Comparison of ENCODE assay signal across 13 mouse cellular contexts in genomic region chr2:100252006-100252405, GRCm38 (mm10).
DNase-seq lines count a peak whose midpoint lies in the region.
"Had no signal": no experiment of that assay in that cellular context is flagged by ENCODE, and none has a peak within 500 bp of the region (broad histone marks: within the 10 kb centered on the region; RNA-seq: fewer than 3 reads in every experiment).

No protein-coding gene starts in this region.

- DNase-seq in cerebellum, postnatal 10 days: peak; percentile 81 to 84
- no peak for DNase-seq in cerebellum, adult 11-12 months
- peak; percentile 8 for DNase-seq in kidney, postnatal 10 days
- no peak for DNase-seq in kidney, adult 9 months
- DNase-seq in retina, postnatal 1 day: peak; percentile 1
- DNase-seq in retina, embryonic 14.5 days (ENCODE audit: low spot score): no peak
- peak; percentile 18 for DNase-seq in right cerebral cortex, postnatal 4 days
- no peak for DNase-seq in urinary bladder, postnatal 10 days (ENCODE audit: low spot score)
- DNase-seq: heart, postnatal 36 days; kidney, adult 11 months; kidney, postnatal 14 days; liver, embryonic 13.5 days; midbrain, embryonic 14.5 days had no signal

Comparison
In these comparisons a context has a peak if more than half of its experiments do, and no peak if none do; other contexts are left out.
1. DNase-seq: peak in cerebellum, postnatal 10 days (2 of 2), kidney, postnatal 10 days (single experiment), retina, postnatal 1 day (single experiment) and right cerebral cortex, postnatal 4 days (single experiment); none in cerebellum, adult 11-12 months (single experiment), kidney, adult 9 months (single experiment), retina, embryonic 14.5 days (single experiment) and urinary bladder, postnatal 10 days (single experiment).